ENCODE assay signal across 7 mouse cellular contexts in genomic region chr14:50944668-50945033, GRCm38 (mm10). TPM values are rescaled to one million over a fixed set of nuclear protein-coding genes. Genes with fewer than 3 reads are reported as not detected.
DNase-seq lines count a peak whose midpoint lies in the region; ATAC-seq and TF ChIP-seq lines count a peak whose summit lies in the region.
"Not testable (repeated sequence)": the region's sequence is repeated elsewhere in the genome, so short reads cannot be mapped to it uniquely, and the experiment has no call there.

No protein-coding gene starts in this region.

- H3K27me3 ChIP-seq in embryonic facial prominence, embryonic 14.5 days (replicated peaks; ENCODE audit: control insufficient read depth, insufficient read depth, low read length); heart, adult 2 months (ENCODE audit: control insufficient read depth, insufficient read depth, low read length); hindbrain, postnatal 0 days (ENCODE audit: insufficient read depth, low read length); limb, embryonic 14.5 days (ENCODE audit: control insufficient read depth, insufficient read depth, low read length); megakaryocyte, embryonic 14.5 days (replicated peaks): not testable (repeated sequence)

- TF ChIP-seq CTCF in heart, adult 2 months (IDR thresholded peaks at IDR 0.05): peak; percentile 61
- TF ChIP-seq CTCF in hindbrain, postnatal 0 days (IDR thresholded peaks at IDR 0.05; ENCODE audit: low read depth): peak; percentile 55

- H3K27ac ChIP-seq in embryonic facial prominence, embryonic 14.5 days (replicated peaks; ENCODE audit: low read depth, low read length): peak overlapping the region; percentile 88
- H3K27ac ChIP-seq in heart, adult 2 months: peak overlapping the region; percentile 88
- H3K27ac ChIP-seq in hindbrain, postnatal 0 days: peak overlapping the region; percentile 86
- peak overlapping the region; percentile 83 for H3K27ac ChIP-seq in limb, embryonic 14.5 days (replicated peaks; ENCODE audit: low read depth, low read length)

- peak overlapping the region; percentile 66 for H3K4me2 ChIP-seq in embryonic facial prominence, embryonic 14.5 days (ENCODE audit: low read depth, low read length)
- H3K4me2 ChIP-seq in hindbrain, postnatal 0 days (ENCODE audit: low read depth, low read length): peak overlapping the region; percentile 64
- H3K4me2 ChIP-seq in limb, embryonic 14.5 days (replicated peaks; ENCODE audit: low read depth, low read length, severe bottlenecking): peak overlapping the region; percentile 57

- peak overlapping the region; percentile 54 for H3K4me3 ChIP-seq in embryonic facial prominence, embryonic 14.5 days (ENCODE audit: low read depth, low read length)
- peak overlapping the region; percentile 56 for H3K4me3 ChIP-seq in heart, adult 2 months
- peak overlapping the region; percentile 48 for H3K4me3 ChIP-seq in hindbrain, postnatal 0 days (ENCODE audit: low read length)
- peak overlapping the region; percentile 47 for H3K4me3 ChIP-seq in limb, embryonic 14.5 days (replicated peaks; ENCODE audit: low read length)
- peak overlapping the region; percentile 90 for H3K4me3 ChIP-seq in megakaryocyte, embryonic 14.5 days (replicated peaks)

- H3K9ac ChIP-seq in embryonic facial prominence, embryonic 14.5 days (ENCODE audit: low read depth, low read length): peak overlapping the region; percentile 65
- H3K9ac ChIP-seq in heart, adult 2 months (ENCODE audit: low read depth, low read length): peak overlapping the region; percentile 59
- H3K9ac ChIP-seq in hindbrain, postnatal 0 days (replicated peaks; ENCODE audit: low read length): peak overlapping the region; percentile 47; the same call in 1 of the 2 replicates
- H3K9ac ChIP-seq in limb, embryonic 14.5 days (ENCODE audit: low read depth, low read length, severe bottlenecking): peak overlapping the region; percentile 58

- H3K9me3 ChIP-seq in embryonic facial prominence, embryonic 14.5 days (ENCODE audit: control insufficient read depth, low read length); hindbrain, postnatal 0 days (ENCODE audit: low read length); limb, embryonic 14.5 days (ENCODE audit: control insufficient read depth, low read length); megakaryocyte, embryonic 14.5 days: not testable (repeated sequence)

- peak; percentile 81 for DNase-seq in T-cell, adult 2 months (ENCODE audit: low spot score)
- DNase-seq in embryonic facial prominence, embryonic 14.5 days (ENCODE audit: low spot score): peak; percentile 52
- not testable (repeated sequence) for DNase-seq in heart, adult 2 months; hindbrain, postnatal 0 days (ENCODE audit: low spot score)
- DNase-seq in limb, embryonic 14.5 days (ENCODE audit: low spot score): peak; percentile 33

- peak; percentile 97 for ATAC-seq in embryonic facial prominence, embryonic 14.5 days (ENCODE audit: low read depth)
- peak; percentile 97 for ATAC-seq in hindbrain, postnatal 0 days
- ATAC-seq in limb, embryonic 14.5 days (ENCODE audit: low FRiP score, low read depth): peak; percentile 93
- ATAC-seq in neutrophil, adult 5-6 weeks (ENCODE audit: extremely low read depth, insufficient number of reproducible peaks, low FRiP score, poor library complexity, severe bottlenecking): peak; percentile 74

- under 1% methylated on average over 15 of the region's 15 CpGs for WGBS in embryonic facial prominence, embryonic 14.5 days
- WGBS in heart, adult 2 months: 1% methylated on average over 15 of the region's 15 CpGs
- WGBS in hindbrain, postnatal 0 days: under 1% methylated on average over 13 of the region's 15 CpGs
- under 1% methylated on average over 14 of the region's 15 CpGs for WGBS in limb, embryonic 14.5 days

- not testable (repeated sequence) for H3K4me1 ChIP-seq in embryonic facial prominence, embryonic 14.5 days (ENCODE audit: control insufficient read depth, insufficient read depth, low read length); heart, adult 2 months (ENCODE audit: control insufficient read depth, insufficient read depth, low read length); hindbrain, postnatal 0 days (ENCODE audit: insufficient read depth, low read length); limb, embryonic 14.5 days (ENCODE audit: control insufficient read depth, insufficient read depth, low read length); megakaryocyte, embryonic 14.5 days

- intact Hi-C loops in heart, adult 2 months (cut with DNase I): loop anchor here (1.0 to 2.0 kb wide), 2 partner anchors 14 to 119 kb away; partner anchors contain the start of genes Pip4p1 and Pnp

- not testable (repeated sequence) for TF ChIP-seq EP300 in heart, adult 2 months (IDR thresholded peaks at IDR 0.05; ENCODE audit: insufficient read depth, low read depth, low read length)

- H3K36me3 ChIP-seq in embryonic facial prominence, embryonic 14.5 days (ENCODE audit: control insufficient read depth, insufficient read depth, low read length); heart, adult 2 months (ENCODE audit: control insufficient read depth, insufficient read depth, low read length); hindbrain, postnatal 0 days (ENCODE audit: insufficient read depth, low read length); limb, embryonic 14.5 days (ENCODE audit: control insufficient read depth, insufficient read depth, low read length); megakaryocyte, embryonic 14.5 days (replicated peaks; ENCODE audit: low read length): not testable (repeated sequence)

- not testable (repeated sequence) for H3K79me2 ChIP-seq in heart, adult 2 months (replicated peaks; ENCODE audit: control insufficient read depth, insufficient read depth, low read length)

- not testable (repeated sequence) for TF ChIP-seq POLR2A in heart, adult 2 months (IDR thresholded peaks at IDR 0.05; ENCODE audit: insufficient read depth, low read depth, low read length)
- TF ChIP-seq POLR2A in limb, embryonic 14.5 days (IDR thresholded peaks at IDR 0.05; ENCODE audit: borderline replicate concordance, extremely low read depth, insufficient read depth, insufficient read length): 0 out of 2 replicates have a peak, but pooled peaks have one; percentile 0

RNA-seq across cellular contexts. Expression of gene Gm49342, which starts 0.3 kb away (rescaled TPM):
- not detected in 2 replicates for polyA plus RNA-seq in embryonic facial prominence, embryonic 14.5 days (2014; fragmentation: Nextera tagmentation; extraction: Ambion mirVana)
- 10 to 100 TPM; 11.3 to 12.1 TPM for total RNA-seq in heart, adult 2 months (2021)
- polyA plus RNA-seq in heart, adult 2 months (2012; rRNA removed): 13.4 and 23.4 TPM in 2 replicates
- 0.47 and 16.3 TPM in 2 replicates for total RNA-seq in hindbrain, postnatal 0 days (2014; rRNA removed)
- not detected in 2 replicates for polyA plus RNA-seq in hindbrain, postnatal 0 days (2015; fragmentation: Nextera tagmentation; extraction: Ambion mirVana)
- polyA plus RNA-seq in limb, embryonic 14.5 days (2012; rRNA removed): 42.1 and 42.8 TPM in 2 replicates
- polyA plus RNA-seq in limb, embryonic 14.5 days (2014; fragmentation: Nextera tagmentation; extraction: Ambion mirVana): not detected in 2 replicates
- polyA plus RNA-seq in megakaryocyte, embryonic 14.5 days (2012; ENCODE audit: insufficient read depth, low replicate concordance): 1.00 TPM in 1 of 2 replicates, not detected in the other
- not detected in 2 replicates for total RNA-seq in neutrophil, adult 5-6 weeks (2017)

RNA-seq across cellular contexts. Expression of gene Pnp2, which starts 11.1 kb away (rescaled TPM):
- 0.45 and 0.73 TPM in 2 replicates for polyA plus RNA-seq in embryonic facial prominence, embryonic 14.5 days (2014; fragmentation: Nextera tagmentation; extraction: Ambion mirVana)
- total RNA-seq in heart, adult 2 months (2021): under 1 TPM; 0.52 to 0.75 TPM
- 0.53 and 1.1 TPM in 2 replicates for polyA plus RNA-seq in heart, adult 2 months (2012; rRNA removed)
- total RNA-seq in hindbrain, postnatal 0 days (2014; rRNA removed): 1.2 TPM in 1 of 2 replicates, not detected in the other
- 1.2 and 1.3 TPM in 2 replicates for polyA plus RNA-seq in hindbrain, postnatal 0 days (2015; fragmentation: Nextera tagmentation; extraction: Ambion mirVana)
- polyA plus RNA-seq in limb, embryonic 14.5 days (2012; rRNA removed): 0.15 and 0.31 TPM in 2 replicates
- 0.37 and 0.39 TPM in 2 replicates for polyA plus RNA-seq in limb, embryonic 14.5 days (2014; fragmentation: Nextera tagmentation; extraction: Ambion mirVana)
- not detected in 2 replicates for polyA plus RNA-seq in megakaryocyte, embryonic 14.5 days (2012; ENCODE audit: insufficient read depth, low replicate concordance)
- 1.4 TPM in 1 of 2 replicates, not detected in the other for total RNA-seq in neutrophil, adult 5-6 weeks (2017)

RNA-seq across cellular contexts. Expression of gene Pnp, which starts 13.8 kb away (rescaled TPM):
- polyA plus RNA-seq in embryonic facial prominence, embryonic 14.5 days (2014; fragmentation: Nextera tagmentation; extraction: Ambion mirVana): 51.5 and 51.7 TPM in 2 replicates
- total RNA-seq in heart, adult 2 months (2021): 10 to 100 TPM; 14.4 to 18.1 TPM
- 17.2 and 25.4 TPM in 2 replicates for polyA plus RNA-seq in heart, adult 2 months (2012; rRNA removed)
- 16.7 and 19.1 TPM in 2 replicates for total RNA-seq in hindbrain, postnatal 0 days (2014; rRNA removed)
- polyA plus RNA-seq in hindbrain, postnatal 0 days (2015; fragmentation: Nextera tagmentation; extraction: Ambion mirVana): 17.5 and 18.2 TPM in 2 replicates
- 37.7 and 42.1 TPM in 2 replicates for polyA plus RNA-seq in limb, embryonic 14.5 days (2012; rRNA removed)
- 52.4 and 52.6 TPM in 2 replicates for polyA plus RNA-seq in limb, embryonic 14.5 days (2014; fragmentation: Nextera tagmentation; extraction: Ambion mirVana)
- 1.4 TPM in 1 of 2 replicates, not detected in the other for polyA plus RNA-seq in megakaryocyte, embryonic 14.5 days (2012; ENCODE audit: insufficient read depth, low replicate concordance)
- 53.4 and 69.2 TPM in 2 replicates for total RNA-seq in neutrophil, adult 5-6 weeks (2017)

RNA-seq across cellular contexts. Expression of gene Pip4p1, which starts 14.0 kb away (rescaled TPM):
- polyA plus RNA-seq in embryonic facial prominence, embryonic 14.5 days (2014; fragmentation: Nextera tagmentation; extraction: Ambion mirVana): 42.0 and 54.8 TPM in 2 replicates
- 10 to 100 TPM; 18.6 to 27.8 TPM for total RNA-seq in heart, adult 2 months (2021)
- 30.5 and 54.4 TPM in 2 replicates for polyA plus RNA-seq in heart, adult 2 months (2012; rRNA removed)
- 53.3 and 69.1 TPM in 2 replicates for total RNA-seq in hindbrain, postnatal 0 days (2014; rRNA removed)
- polyA plus RNA-seq in hindbrain, postnatal 0 days (2015; fragmentation: Nextera tagmentation; extraction: Ambion mirVana): 102 and 103 TPM in 2 replicates
- 82.3 and 122 TPM in 2 replicates for polyA plus RNA-seq in limb, embryonic 14.5 days (2012; rRNA removed)
- polyA plus RNA-seq in limb, embryonic 14.5 days (2014; fragmentation: Nextera tagmentation; extraction: Ambion mirVana): 50.3 and 54.0 TPM in 2 replicates
- 82.0 and 93.0 TPM in 2 replicates for polyA plus RNA-seq in megakaryocyte, embryonic 14.5 days (2012; ENCODE audit: insufficient read depth, low replicate concordance)
- total RNA-seq in neutrophil, adult 5-6 weeks (2017): 48.2 and 58.0 TPM in 2 replicates

RNA-seq across cellular contexts. Expression of gene Apex1, which starts 19.9 kb away (rescaled TPM):
- 177 and 204 TPM in 2 replicates for polyA plus RNA-seq in embryonic facial prominence, embryonic 14.5 days (2014; fragmentation: Nextera tagmentation; extraction: Ambion mirVana)
- 10 to 100 TPM; 23.2 to 27.4 TPM for total RNA-seq in heart, adult 2 months (2021)
- polyA plus RNA-seq in heart, adult 2 months (2012; rRNA removed): 18.8 and 31.6 TPM in 2 replicates
- 68.6 and 70.2 TPM in 2 replicates for total RNA-seq in hindbrain, postnatal 0 days (2014; rRNA removed)
- 145 and 156 TPM in 2 replicates for polyA plus RNA-seq in hindbrain, postnatal 0 days (2015; fragmentation: Nextera tagmentation; extraction: Ambion mirVana)
- 127 and 143 TPM in 2 replicates for polyA plus RNA-seq in limb, embryonic 14.5 days (2012; rRNA removed)
- 218 and 219 TPM in 2 replicates for polyA plus RNA-seq in limb, embryonic 14.5 days (2014; fragmentation: Nextera tagmentation; extraction: Ambion mirVana)
- polyA plus RNA-seq in megakaryocyte, embryonic 14.5 days (2012; ENCODE audit: insufficient read depth, low replicate concordance): 13.9 and 87.6 TPM in 2 replicates
- 12.3 and 23.3 TPM in 2 replicates for total RNA-seq in neutrophil, adult 5-6 weeks (2017)
